Mouse (Mus musculus): ENCODE data around the gene 2310034G01Rik. TPM values are rescaled to one million over a fixed set of nuclear protein-coding genes. Genes with fewer than 3 reads are reported as not detected.

Gene 2310034G01Rik
- total and polyA plus RNA-seq, 3 experiments = 0.50 to 0.95 TPM; not detected in 1

- no peak for DNase-seq (ENCODE audit: low read depth, low spot score)
- no peak for TF ChIP-seq EP300 (IDR thresholded peaks at IDR 0.05; ENCODE audit: low read depth in 1 of 2, low read length in 2 of 2)
- no peak for TF ChIP-seq MAFK (IDR thresholded peaks at IDR 0.05; ENCODE audit: borderline replicate concordance, low read depth, low read length)
- TF ChIP-seq RAD21 (IDR thresholded peaks at IDR 0.05; ENCODE audit: low read depth, low read length) = no peak
- TF ChIP-seq E2F4 (IDR thresholded peaks at IDR 0.05; ENCODE audit: borderline replicate concordance, low read depth, low read length) = no peak
- Histone ChIP-seq H3K27me3 (ENCODE audit: control insufficient read depth in 1 of 2, insufficient read depth in 2 of 2, low read length in 2 of 2) (no peaks in the 10 kb centered on the region), H3K79me2 (ENCODE audit: control insufficient read depth, insufficient read depth, low read length, poor library complexity) (no peaks in the 10 kb centered on the region), H3K9ac (ENCODE audit: control insufficient read depth, low read depth, low read length, poor library complexity, severe bottlenecking) (no peak overlapping the region), H3K27ac (ENCODE audit: control insufficient read depth, low read depth, low read length) (no peak overlapping the region), H3K9me3 (replicated peaks; ENCODE audit: insufficient read depth, low read length) (no peaks in the 10 kb centered on the region), H3K36me3 (ENCODE audit: control insufficient read depth in 1 of 2, insufficient read depth in 2 of 2, low read length in 2 of 2) (peaks cover 0 to 11% of the 10 kb centered on the region in 2 experiments; a peak in 2 of 4 replicates), H3K4me1 (ENCODE audit: control insufficient read depth in 1 of 2, insufficient read depth in 2 of 2, low read length in 2 of 2) (peaks cover 11 to 19% of the 10 kb centered on the region in 2 experiments), H3K4me3 (ENCODE audit: control insufficient read depth in 1 of 2, insufficient read depth in 1 of 2, low read depth in 2 of 2, low read length in 2 of 2) (no peak overlapping the region)
Observed at GRCm38 (mm10) chr19:46310312-46310865, 39.7 kb downstream of the 2310034G01Rik start.

- Histone ChIP-seq H3K4me1 (ENCODE audit: control insufficient read depth in 1 of 2, insufficient read depth in 2 of 2, low read length in 2 of 2) (peaks cover 8 to 14% of the 10 kb centered on the region in 2 experiments; a peak in 3 of 4 replicates), H3K9ac (ENCODE audit: control insufficient read depth, low read depth, low read length, poor library complexity, severe bottlenecking) (no peak overlapping the region), H3K27ac (ENCODE audit: control insufficient read depth, low read depth, low read length) (no peak overlapping the region), H3K79me2 (ENCODE audit: control insufficient read depth, insufficient read depth, low read length, poor library complexity) (peaks cover 3% of the 10 kb centered on the region; the same call in 1 of the 2 replicates), H3K4me3 (ENCODE audit: control insufficient read depth in 1 of 2, insufficient read depth in 1 of 2, low read depth in 2 of 2, low read length in 2 of 2) (no peak overlapping the region), H3K9me3 (replicated peaks; ENCODE audit: insufficient read depth, low read length) (no peaks in the 10 kb centered on the region), H3K27me3 (ENCODE audit: control insufficient read depth in 1 of 2, insufficient read depth in 2 of 2, low read length in 2 of 2) (no peaks in the 10 kb centered on the region), H3K36me3 (ENCODE audit: control insufficient read depth in 1 of 2, insufficient read depth in 2 of 2, low read length in 2 of 2) (peaks cover 0 to 8% of the 10 kb centered on the region in 2 experiments; a peak in 2 of 4 replicates)
- TF ChIP-seq HCFC1 (IDR thresholded peaks at IDR 0.05; ENCODE audit: low read depth, low read length) (no peak), SMC3 (IDR thresholded peaks at IDR 0.05; ENCODE audit: low read depth, low read length) (no peak), CTCF (IDR thresholded peaks at IDR 0.05 in 2 of 3, conservative IDR thresholded peaks at IDR 0.05 in 1 of 3; ENCODE audit: control insufficient read depth in 1 of 3, insufficient read depth in 1 of 3, low read depth in 2 of 3, low read length in 3 of 3, poor library complexity in 1 of 3, severe bottlenecking in 1 of 3) (no peak), ELF1 (IDR thresholded peaks at IDR 0.05; ENCODE audit: low read depth, low read length) (no peak), TCF12 (IDR thresholded peaks at IDR 0.05; ENCODE audit: low read depth, low read length) (no peak), ZKSCAN1 (IDR thresholded peaks at IDR 0.05; ENCODE audit: low read depth, low read length) (no peak), MAFK (IDR thresholded peaks at IDR 0.05; ENCODE audit: borderline replicate concordance, low read depth, low read length) (no peak), USF2 (IDR thresholded peaks at IDR 0.05; ENCODE audit: borderline replicate concordance in 1 of 2, insufficient read depth in 1 of 2, low read depth in 1 of 2, low read length in 2 of 2) (no peak), USF1 (IDR thresholded peaks at IDR 0.05; ENCODE audit: low read depth, low read length) (no peak), UBTF (IDR thresholded peaks at IDR 0.05; ENCODE audit: borderline replicate concordance, insufficient read depth, low read depth, low read length) (no peak), ETS1 (IDR thresholded peaks at IDR 0.05; ENCODE audit: low read depth, low read length) (no peak), POLR2AphosphoS5 (IDR thresholded peaks at IDR 0.05; ENCODE audit: borderline replicate concordance, low read depth, low read length) (no peak)
- DNase-seq (ENCODE audit: low read depth, low spot score) = no peak
Observed at GRCm38 (mm10) chr19:46309651-46310305, 40.3 kb downstream of the 2310034G01Rik start.

Data from MEL (cell line).